Mouse (Mus musculus): ENCODE measurements around the gene Gm7138. TPM values are rescaled to one million over a fixed set of nuclear protein-coding genes. Genes with fewer than 3 reads are reported as not detected.
"Not testable (repeated sequence)": the region's sequence is repeated elsewhere in the genome, so short reads cannot be mapped to it uniquely, and the experiment has no call there.

Gm7138 gene
- polyA plus RNA-seq (2012; fragmentation: generic; extraction: Trizol), result not detected

DNA sequence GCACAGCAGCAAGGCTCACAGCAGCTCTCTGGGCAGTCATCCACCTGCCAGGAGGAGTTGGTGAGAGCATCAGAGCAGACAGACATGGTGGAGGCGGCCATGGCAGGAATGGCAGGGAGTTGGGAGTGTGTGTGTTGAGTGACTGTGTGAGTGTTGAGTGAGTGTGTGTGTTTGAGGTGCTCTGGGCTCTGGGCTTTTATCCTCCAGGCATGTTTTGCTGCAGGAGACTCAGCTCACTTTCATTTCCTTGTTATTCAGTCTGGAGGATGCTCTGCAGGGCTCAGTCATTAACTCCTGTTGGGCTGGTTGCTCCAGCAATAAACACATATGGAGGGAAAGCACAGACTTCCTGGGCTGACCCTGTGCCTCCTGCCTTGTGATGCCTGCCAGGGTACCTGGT is at the start of gene Gm7138:
Gene Gm7138, minus strand, starts transcription at position 101 of the 400 bp plus-strand sequence.
- not testable (repeated sequence) for H3K27me3 ChIP-seq (ENCODE audit: control insufficient read depth, insufficient read depth, insufficient read length); H3K36me3 ChIP-seq (ENCODE audit: control insufficient read depth, insufficient read depth); H3K4me3 ChIP-seq; H3K79me2 ChIP-seq (ENCODE audit: control insufficient read depth, insufficient read depth); H3ac ChIP-seq (ENCODE audit: control insufficient read depth, insufficient read length); H3K4me2 ChIP-seq (ENCODE audit: low read depth)

DNA sequence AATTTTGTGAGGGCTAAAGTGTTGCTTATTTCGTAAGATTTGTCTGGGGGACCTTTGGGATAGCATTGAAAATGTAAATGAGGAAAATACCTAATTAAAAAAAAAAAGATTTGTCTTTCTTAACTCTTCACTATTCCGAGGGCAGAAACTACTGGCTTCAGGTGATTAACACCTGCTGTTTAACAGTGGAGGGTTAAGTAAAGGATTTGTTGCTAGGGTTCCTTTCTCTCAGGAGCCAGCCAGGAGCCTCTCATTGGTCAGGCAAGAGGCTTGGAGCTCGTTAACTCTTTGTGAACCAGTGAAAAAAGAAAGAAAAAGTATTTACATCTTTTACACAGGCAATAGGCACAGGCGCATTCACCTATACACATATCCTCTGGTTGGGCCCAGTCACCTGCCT is 42.5 kb upstream of the Gm7138 start:
- H3ac ChIP-seq (ENCODE audit: control insufficient read depth, insufficient read length), result no peak overlapping the region
- TF ChIP-seq TCF3 (IDR thresholded peaks at IDR 0.05; ENCODE audit: insufficient read length, low read depth) (no peak), MYOD1 (IDR thresholded peaks at IDR 0.05; ENCODE audit: control insufficient read depth in 1 of 3, insufficient read length in 2 of 3, low read depth in 2 of 3) (no peak), CEBPB (IDR thresholded peaks at IDR 0.05; ENCODE audit: insufficient read depth, poor library complexity, severe bottlenecking) (no peak), MYOG (IDR thresholded peaks at IDR 0.05; ENCODE audit: control insufficient read depth in 1 of 3, insufficient read depth in 1 of 3, insufficient read length in 2 of 3, low read depth in 2 of 3) (no peak), MAX (IDR thresholded peaks at IDR 0.05; ENCODE audit: low read depth) (no peak), TCF12 (IDR thresholded peaks at IDR 0.05; ENCODE audit: insufficient read depth, poor library complexity, severe bottlenecking) (no peak), POLR2A (IDR thresholded peaks at IDR 0.05; ENCODE audit: insufficient read length, low read depth) (no peak), REST (IDR thresholded peaks at IDR 0.05; ENCODE audit: insufficient read depth, insufficient read length) (no peak), POLR2AphosphoS2 (IDR thresholded peaks at IDR 0.05; ENCODE audit: insufficient read length, low read depth) (no peak), E2F4 (IDR thresholded peaks at IDR 0.05; ENCODE audit: insufficient read depth) (no peak), SRF (IDR thresholded peaks at IDR 0.05; ENCODE audit: control insufficient read depth, insufficient read length, low read depth) (no peak)
- peaks cover 13% of the 10 kb centered on the region for H3K27me3 ChIP-seq (ENCODE audit: control insufficient read depth, insufficient read depth, insufficient read length)
- no peak overlapping the region for H3K4me2 ChIP-seq (ENCODE audit: low read depth)
- no peaks in the 10 kb centered on the region for H3K36me3 ChIP-seq (ENCODE audit: control insufficient read depth, insufficient read depth)
- H3K4me3 ChIP-seq, result no peak overlapping the region
- H3K79me2 ChIP-seq (ENCODE audit: control insufficient read depth, insufficient read depth), result no peaks in the 10 kb centered on the region

DNA sequence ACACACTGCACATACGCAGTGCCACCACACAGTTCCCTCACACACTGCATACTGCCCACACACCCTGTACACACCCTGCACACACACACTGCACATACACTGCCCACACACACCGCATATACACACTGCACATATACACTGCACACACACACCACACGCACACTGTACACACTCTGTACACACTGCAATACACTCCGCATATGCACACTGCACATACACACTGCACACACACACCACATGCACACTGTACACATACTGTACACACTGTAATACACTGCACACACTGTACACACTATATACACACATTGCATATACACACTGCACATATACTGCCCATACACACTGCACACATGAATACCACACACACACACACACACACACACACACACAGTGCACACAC is 41.8 kb upstream of the Gm7138 start:
- Histone ChIP-seq H3K4me3 (no peak overlapping the region), H3K36me3 (ENCODE audit: control insufficient read depth, insufficient read depth) (no peaks in the 10 kb centered on the region), H3K79me2 (ENCODE audit: control insufficient read depth, insufficient read depth) (no peaks in the 10 kb centered on the region), H3ac (ENCODE audit: control insufficient read depth, insufficient read length) (no peak overlapping the region), H3K4me2 (ENCODE audit: low read depth) (no peak overlapping the region), H3K27me3 (ENCODE audit: control insufficient read depth, insufficient read depth, insufficient read length) (peaks cover 13% of the 10 kb centered on the region)
- TF ChIP-seq TCF3 (IDR thresholded peaks at IDR 0.05; ENCODE audit: insufficient read length, low read depth) (no peak), POLR2A (IDR thresholded peaks at IDR 0.05; ENCODE audit: insufficient read length, low read depth) (no peak), REST (IDR thresholded peaks at IDR 0.05; ENCODE audit: insufficient read depth, insufficient read length) (no peak), E2F4 (IDR thresholded peaks at IDR 0.05; ENCODE audit: insufficient read depth) (no peak), POLR2AphosphoS2 (IDR thresholded peaks at IDR 0.05; ENCODE audit: insufficient read length, low read depth) (no peak), CEBPB (IDR thresholded peaks at IDR 0.05; ENCODE audit: insufficient read depth, poor library complexity, severe bottlenecking) (no peak), USF1 (IDR thresholded peaks at IDR 0.05; ENCODE audit: low read depth) (no peak), SRF (IDR thresholded peaks at IDR 0.05; ENCODE audit: control insufficient read depth, insufficient read length, low read depth) (no peak)

DNA sequence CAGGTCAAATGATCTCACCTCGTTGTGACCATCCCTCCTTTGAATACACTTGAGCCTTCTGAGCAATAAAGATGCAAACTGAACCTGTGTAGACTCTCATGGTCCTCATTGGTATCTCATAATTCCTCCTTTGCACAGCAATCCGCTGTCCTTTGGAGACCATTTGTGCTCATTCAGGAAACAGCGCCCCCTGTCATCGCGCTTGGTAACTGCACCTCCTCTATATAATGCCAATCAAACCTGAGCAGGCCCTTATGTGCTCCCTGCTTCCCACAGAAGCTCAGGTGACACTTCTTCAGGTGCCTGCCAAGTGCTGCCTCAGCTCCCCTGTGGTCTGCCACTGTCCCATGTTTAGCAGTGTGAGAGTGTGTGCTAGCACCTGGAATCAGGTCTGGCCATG is 38.8 kb upstream of the Gm7138 start:
- TF ChIP-seq MYOD1 (IDR thresholded peaks at IDR 0.05; ENCODE audit: control insufficient read depth in 1 of 3, insufficient read length in 2 of 3, low read depth in 2 of 3), result no peak
- TF ChIP-seq MAX (IDR thresholded peaks at IDR 0.05; ENCODE audit: low read depth), result no peak
- no peak for TF ChIP-seq MYOG (IDR thresholded peaks at IDR 0.05; ENCODE audit: control insufficient read depth in 1 of 3, insufficient read depth in 1 of 3, insufficient read length in 2 of 3, low read depth in 2 of 3)
- TF ChIP-seq POLR2AphosphoS2 (IDR thresholded peaks at IDR 0.05; ENCODE audit: insufficient read length, low read depth), result no peak
- TF ChIP-seq E2F4 (IDR thresholded peaks at IDR 0.05; ENCODE audit: insufficient read depth), result no peak
- no peak for TF ChIP-seq TCF12 (IDR thresholded peaks at IDR 0.05; ENCODE audit: insufficient read depth, poor library complexity, severe bottlenecking)
- TF ChIP-seq USF1 (IDR thresholded peaks at IDR 0.05; ENCODE audit: low read depth), result no peak
- TF ChIP-seq TCF3 (IDR thresholded peaks at IDR 0.05; ENCODE audit: insufficient read length, low read depth), result no peak
- TF ChIP-seq SRF (IDR thresholded peaks at IDR 0.05; ENCODE audit: control insufficient read depth, insufficient read length, low read depth), result no peak
- TF ChIP-seq POLR2A (IDR thresholded peaks at IDR 0.05; ENCODE audit: insufficient read length, low read depth), result no peak
- Histone ChIP-seq H3K27me3 (ENCODE audit: control insufficient read depth, insufficient read depth, insufficient read length) (peaks cover 8% of the 10 kb centered on the region), H3K79me2 (ENCODE audit: control insufficient read depth, insufficient read depth) (no peaks in the 10 kb centered on the region), H3ac (ENCODE audit: control insufficient read depth, insufficient read length) (no peak overlapping the region), H3K4me3 (no peak overlapping the region), H3K4me2 (ENCODE audit: low read depth) (no peak overlapping the region), H3K36me3 (ENCODE audit: control insufficient read depth, insufficient read depth) (no peaks in the 10 kb centered on the region)

DNA sequence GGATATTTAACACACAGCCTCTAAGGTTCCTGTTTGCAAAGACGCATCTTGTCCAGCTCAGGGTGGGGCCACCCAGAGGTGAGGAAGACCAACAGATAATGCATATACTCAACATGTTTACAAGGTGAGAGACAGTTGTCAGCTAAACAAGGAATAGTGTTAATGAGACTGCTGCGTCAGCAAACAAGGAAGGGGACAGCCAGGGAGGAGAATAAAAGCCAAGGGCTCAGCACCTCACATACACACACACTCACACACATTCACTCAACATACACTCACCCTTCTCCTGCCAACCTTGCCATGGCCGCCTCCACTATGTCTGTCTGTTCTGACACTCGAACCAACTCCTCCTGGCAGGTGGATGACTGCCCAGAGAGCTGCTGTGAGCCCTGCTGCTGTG is 37.6 kb upstream of the Gm7138 start, which contains the start of gene Gm2696:
Gene Gm2696, plus strand, starts transcription at position 301 of the 400 bp plus-strand sequence.
- no peak for TF ChIP-seq MYOG (IDR thresholded peaks at IDR 0.05; ENCODE audit: control insufficient read depth in 1 of 3, insufficient read depth in 1 of 3, insufficient read length in 2 of 3, low read depth in 2 of 3)
- no peak for TF ChIP-seq REST (IDR thresholded peaks at IDR 0.05; ENCODE audit: insufficient read depth, insufficient read length)
- no peak for TF ChIP-seq TCF12 (IDR thresholded peaks at IDR 0.05; ENCODE audit: insufficient read depth, poor library complexity, severe bottlenecking)
- no peak for TF ChIP-seq POLR2AphosphoS2 (IDR thresholded peaks at IDR 0.05; ENCODE audit: insufficient read length, low read depth)
- TF ChIP-seq USF1 (IDR thresholded peaks at IDR 0.05; ENCODE audit: low read depth), result no peak
- TF ChIP-seq TCF3 (IDR thresholded peaks at IDR 0.05; ENCODE audit: insufficient read length, low read depth), result no peak
- no peak for TF ChIP-seq MYOD1 (IDR thresholded peaks at IDR 0.05; ENCODE audit: control insufficient read depth in 1 of 3, insufficient read length in 2 of 3, low read depth in 2 of 3)
- no peak for TF ChIP-seq SRF (IDR thresholded peaks at IDR 0.05; ENCODE audit: control insufficient read depth, insufficient read length, low read depth)
- no peak for TF ChIP-seq CEBPB (IDR thresholded peaks at IDR 0.05; ENCODE audit: insufficient read depth, poor library complexity, severe bottlenecking)
- no peak for TF ChIP-seq E2F4 (IDR thresholded peaks at IDR 0.05; ENCODE audit: insufficient read depth)
- no peak for TF ChIP-seq POLR2A (IDR thresholded peaks at IDR 0.05; ENCODE audit: insufficient read length, low read depth)
- no peak for TF ChIP-seq MAX (IDR thresholded peaks at IDR 0.05; ENCODE audit: low read depth)
- no peak within 1 kb of the TSS for H3K4me2 ChIP-seq (ENCODE audit: low read depth)
- no peak within 1 kb of the TSS for H3K4me3 ChIP-seq

More for the DNA sequence above, 37.6 kb upstream of the Gm7138 start, which contains the start of gene Gm2696:
- H3K79me2 ChIP-seq (ENCODE audit: control insufficient read depth, insufficient read depth), result no peaks in the 10 kb centered on the region
- H3K27me3 ChIP-seq (ENCODE audit: control insufficient read depth, insufficient read depth, insufficient read length), result peaks cover 8% of the 10 kb centered on the region
- no peak within 1 kb of the TSS for H3ac ChIP-seq (ENCODE audit: control insufficient read depth, insufficient read length)
- H3K36me3 ChIP-seq (ENCODE audit: control insufficient read depth, insufficient read depth), result no peaks in the 10 kb centered on the region
